8 mouse cellular contexts compared by ENCODE assay signal in genomic region chr2:178498409-178498808, GRCm38 (mm10).
DNase-seq lines count a peak whose midpoint lies in the region; ATAC-seq and TF ChIP-seq lines count a peak whose summit lies in the region.

No protein-coding gene starts in this region.

- H3K9me3 ChIP-seq in hindbrain, embryonic 15.5 days: no peaks in the 10 kb centered on the region
- no peaks in the 10 kb centered on the region for H3K9me3 ChIP-seq in hindbrain, embryonic 11.5 days (ENCODE audit: control insufficient read depth, low read length)
- no peaks in the 10 kb centered on the region for H3K9me3 ChIP-seq in forebrain, embryonic 15.5 days
- H3K9me3 ChIP-seq in midbrain, postnatal 0 days (ENCODE audit: low read length): no peaks in the 10 kb centered on the region

- ATAC-seq in hindbrain, embryonic 15.5 days (ENCODE audit: low FRiP score, low read depth): peak; percentile 68; the same call in 1 of the 2 replicates
- ATAC-seq in hindbrain, embryonic 11.5 days (ENCODE audit: low FRiP score): no peak
- ATAC-seq in forebrain, embryonic 15.5 days (replicated peaks): peak; percentile 80
- ATAC-seq in midbrain, postnatal 0 days (ENCODE audit: low FRiP score): peak; percentile 70; the same call in 1 of the 2 replicates

- no peak for TF ChIP-seq CTCF in midbrain, postnatal 0 days (IDR thresholded peaks at IDR 0.05)

- H3K4me2 ChIP-seq in hindbrain, embryonic 15.5 days: no peak overlapping the region
- no peak overlapping the region for H3K4me2 ChIP-seq in hindbrain, embryonic 11.5 days (replicated peaks; ENCODE audit: low read depth, low read length)
- no peak overlapping the region for H3K4me2 ChIP-seq in forebrain, embryonic 15.5 days (replicated peaks)
- no peak overlapping the region for H3K4me2 ChIP-seq in midbrain, postnatal 0 days (ENCODE audit: low read depth, low read length, poor library complexity, severe bottlenecking)

- no peak for DNase-seq in hindbrain, embryonic 11.5 days (ENCODE audit: low spot score)
- DNase-seq in adrenal gland, adult (ENCODE audit: inconsistent age in 2 of 2, low spot score in 1 of 2): peak; percentile 49 to 87
- peak; percentile 63 for DNase-seq in kidney, postnatal 10 days
- peak; percentile 52 for DNase-seq in midbrain, postnatal 0 days (ENCODE audit: low spot score)
- DNase-seq in spleen, postnatal 36 days (ENCODE audit: low spot score in 2 of 2): no peak
- DNase-seq in spleen, adult 18-20 months: no peak

- H3K36me3 ChIP-seq in hindbrain, embryonic 15.5 days: no peaks in the 10 kb centered on the region
- no peaks in the 10 kb centered on the region for H3K36me3 ChIP-seq in hindbrain, embryonic 11.5 days (ENCODE audit: control insufficient read depth, insufficient read depth, low read length)
- no peaks in the 10 kb centered on the region for H3K36me3 ChIP-seq in forebrain, embryonic 15.5 days
- no peaks in the 10 kb centered on the region for H3K36me3 ChIP-seq in midbrain, postnatal 0 days (ENCODE audit: insufficient read depth, low read length)

- H3K9ac ChIP-seq in hindbrain, embryonic 15.5 days: no peak overlapping the region
- H3K9ac ChIP-seq in hindbrain, embryonic 11.5 days (ENCODE audit: low read depth, low read length): no peak overlapping the region
- H3K9ac ChIP-seq in forebrain, embryonic 15.5 days (replicated peaks): no peak overlapping the region
- no peak overlapping the region for H3K9ac ChIP-seq in midbrain, postnatal 0 days (replicated peaks; ENCODE audit: low read length, poor library complexity, severe bottlenecking)

- no peak overlapping the region for H3K4me3 ChIP-seq in hindbrain, embryonic 15.5 days
- H3K4me3 ChIP-seq in hindbrain, embryonic 11.5 days (ENCODE audit: low read depth, low read length): no peak overlapping the region
- H3K4me3 ChIP-seq in forebrain, embryonic 15.5 days: no peak overlapping the region
- H3K4me3 ChIP-seq in midbrain, postnatal 0 days (ENCODE audit: low read depth, low read length): no peak overlapping the region

- no peak overlapping the region for H3K27ac ChIP-seq in hindbrain, embryonic 15.5 days (replicated peaks)
- no peak overlapping the region for H3K27ac ChIP-seq in hindbrain, embryonic 11.5 days (ENCODE audit: low read depth, low read length)
- no peak overlapping the region for H3K27ac ChIP-seq in forebrain, embryonic 15.5 days (replicated peaks)
- H3K27ac ChIP-seq in midbrain, postnatal 0 days (ENCODE audit: low read depth, low read length): no peak overlapping the region

- no peaks in the 10 kb centered on the region for H3K4me1 ChIP-seq in hindbrain, embryonic 15.5 days (replicated peaks)
- no peaks in the 10 kb centered on the region for H3K4me1 ChIP-seq in hindbrain, embryonic 11.5 days (replicated peaks; ENCODE audit: control insufficient read depth, insufficient read depth, low read length)
- H3K4me1 ChIP-seq in forebrain, embryonic 15.5 days: peaks cover 8% of the 10 kb centered on the region
- H3K4me1 ChIP-seq in midbrain, postnatal 0 days (ENCODE audit: insufficient read depth, low read length): no peaks in the 10 kb centered on the region

- no peaks in the 10 kb centered on the region for H3K27me3 ChIP-seq in hindbrain, embryonic 15.5 days
- no peaks in the 10 kb centered on the region for H3K27me3 ChIP-seq in hindbrain, embryonic 11.5 days (ENCODE audit: control insufficient read depth, insufficient read depth, low read length)
- H3K27me3 ChIP-seq in forebrain, embryonic 15.5 days: no peaks in the 10 kb centered on the region
- H3K27me3 ChIP-seq in midbrain, postnatal 0 days (ENCODE audit: insufficient read depth, low read length): no peaks in the 10 kb centered on the region

- 57% methylated on average over 5 of the region's 5 CpGs for WGBS in hindbrain, embryonic 15.5 days
- WGBS in hindbrain, embryonic 11.5 days: 77% methylated on average over 5 of the region's 5 CpGs
- 37% methylated on average over 5 of the region's 5 CpGs for WGBS in forebrain, embryonic 15.5 days
- 45% methylated on average over 5 of the region's 5 CpGs for WGBS in midbrain, postnatal 0 days

Comparison
In these comparisons a context has a peak if more than half of its experiments do, and no peak if none do; other contexts are left out.
1. DNase-seq: peak in adrenal gland, adult (2 of 2), kidney, postnatal 10 days (single experiment) and midbrain, postnatal 0 days (single experiment); none in hindbrain, embryonic 11.5 days (single experiment), spleen, postnatal 36 days (0 of 2) and spleen, adult 18-20 months (0 of 2).